Mouse (Mus musculus) bone marrow macrophage, adult 2 months (primary cell): ENCODE measurements around the gene Phf21a.

Source experiments
- CTCF ChIP-seq: IDR thresholded peaks from 2 replicates; pipeline ENCODE4 v1.5.1; 2012; ENCODE audit warnings: low read depth, mild to moderate bottlenecking, low read length, moderate library complexity
- POLR2A ChIP-seq: IDR thresholded peaks from 2 replicates; pipeline ENCODE4 v1.6.1; 2012; ENCODE audit warnings: mild to moderate bottlenecking, low read depth, low read length, borderline replicate concordance

- no peak for TF ChIP-seq POLR2A
- TF ChIP-seq CTCF: no peak
Measured at GRCm38 (mm10) chr2:92285597-92285996, 192.7 kb downstream of the Phf21a start.
